In the genomic region with DNA sequence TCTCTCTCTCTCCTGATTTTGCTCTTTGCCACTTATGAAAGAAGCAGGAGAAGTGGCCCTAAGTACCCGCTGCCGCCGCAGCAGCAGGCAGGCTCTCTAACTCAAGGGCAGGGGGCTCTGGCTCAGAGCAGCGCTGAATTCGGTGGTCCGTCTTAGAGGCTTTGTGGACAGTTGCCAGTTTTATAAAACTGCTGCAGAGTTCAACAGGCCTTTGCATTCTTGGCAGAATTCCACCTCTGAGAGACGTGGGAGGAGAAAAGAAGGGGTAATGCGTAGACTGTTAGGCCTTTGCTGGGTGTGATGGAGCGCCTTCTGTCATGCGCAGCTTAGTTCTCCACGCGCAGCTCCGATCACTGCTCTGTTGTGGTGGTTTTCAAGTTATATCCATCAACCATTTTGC, we compare ENCODE assay signal across 8 mouse cellular contexts.
DNase-seq lines count a peak whose midpoint lies in the region; ATAC-seq and TF ChIP-seq lines count a peak whose summit lies in the region.

No protein-coding gene starts in this region.

- H3K27ac ChIP-seq in layer of hippocampus, adult 2 months: peak overlapping the region; percentile 56
- peak overlapping the region; percentile 55; the same call in 1 of the 2 replicates for H3K27ac ChIP-seq in heart, embryonic 11.5 days (ENCODE audit: low read depth, low read length)
- no peak overlapping the region for H3K27ac ChIP-seq in midbrain, postnatal 0 days (ENCODE audit: low read depth, low read length)

- no peaks in the 10 kb centered on the region for H3K36me3 ChIP-seq in heart, embryonic 11.5 days (ENCODE audit: control insufficient read depth, insufficient read depth, low read length)
- H3K36me3 ChIP-seq in midbrain, postnatal 0 days (ENCODE audit: insufficient read depth, low read length): no peaks in the 10 kb centered on the region

- WGBS in heart, embryonic 11.5 days (ENCODE audit: insufficient replicate concordance): 28% methylated on average over 13 of the region's 13 CpGs
- WGBS in midbrain, postnatal 0 days: 26% methylated on average over 13 of the region's 13 CpGs

- TF ChIP-seq CTCF in layer of hippocampus, adult 2 months (conservative IDR thresholded peaks at IDR 0.05): no peak
- TF ChIP-seq CTCF in midbrain, postnatal 0 days (IDR thresholded peaks at IDR 0.05): no peak

- H3K4me2 ChIP-seq in heart, embryonic 11.5 days: peak overlapping the region; percentile 52
- peak overlapping the region; percentile 36 for H3K4me2 ChIP-seq in midbrain, postnatal 0 days (ENCODE audit: low read depth, low read length, poor library complexity, severe bottlenecking)

- H3K4me3 ChIP-seq in layer of hippocampus, adult 2 months: peak overlapping the region; percentile 37
- H3K4me3 ChIP-seq in heart, embryonic 11.5 days (ENCODE audit: low read depth, low read length): no peak overlapping the region; the same call in 1 of the 2 replicates
- peak overlapping the region; percentile 18; the same call in 1 of the 2 replicates for H3K4me3 ChIP-seq in midbrain, postnatal 0 days (ENCODE audit: low read depth, low read length)

- ATAC-seq in heart, embryonic 11.5 days (replicated peaks; ENCODE audit: insufficient number of reproducible peaks, low FRiP score, low TSS enrichment): peak; percentile 65
- 0 out of 2 replicates have a peak, but pooled peaks have one; percentile 49 for ATAC-seq in midbrain, postnatal 0 days (ENCODE audit: low FRiP score)
- no peak for ATAC-seq in erythroblast, adult 5-6 weeks (replicated peaks; ENCODE audit: low FRiP score, poor library complexity, severe bottlenecking)

- peak; percentile 21 to 47 for DNase-seq in layer of hippocampus, adult 2 months (ENCODE audit: low spot score in 2 of 2)
- DNase-seq in layer of hippocampus, postnatal 25 days (ENCODE audit: extremely low spot score in 1 of 2, low spot score in 1 of 2): no peak
- DNase-seq in brain, embryonic 18.5 days (ENCODE audit: low read depth, low spot score): peak; percentile 39
- peak; percentile 29 for DNase-seq in layer of hippocampus, adult 9-11 months
- DNase-seq in midbrain, postnatal 0 days (ENCODE audit: low spot score): peak; percentile 84
- DNase-seq in urinary bladder, postnatal 10 days (ENCODE audit: low spot score): no peak

- no peak overlapping the region for H3K9ac ChIP-seq in heart, embryonic 11.5 days (ENCODE audit: low read depth, low read length)
- H3K9ac ChIP-seq in midbrain, postnatal 0 days (replicated peaks; ENCODE audit: low read length, poor library complexity, severe bottlenecking): no peak overlapping the region

- peaks cover 3% of the 10 kb centered on the region; the same call in 1 of the 2 replicates for H3K4me1 ChIP-seq in heart, embryonic 11.5 days (ENCODE audit: control insufficient read depth, insufficient read depth, low read length)
- H3K4me1 ChIP-seq in midbrain, postnatal 0 days (ENCODE audit: insufficient read depth, low read length): no peaks in the 10 kb centered on the region

- H3K9me3 ChIP-seq in heart, embryonic 11.5 days (replicated peaks; ENCODE audit: control insufficient read depth, low read length): no peaks in the 10 kb centered on the region
- no peaks in the 10 kb centered on the region for H3K9me3 ChIP-seq in midbrain, postnatal 0 days (ENCODE audit: low read length)

- no peaks in the 10 kb centered on the region for H3K27me3 ChIP-seq in heart, embryonic 11.5 days (ENCODE audit: control insufficient read depth, insufficient read depth, low read length)
- no peaks in the 10 kb centered on the region for H3K27me3 ChIP-seq in midbrain, postnatal 0 days (ENCODE audit: insufficient read depth, low read length)

Comparison
In these comparisons a context has a peak if more than half of its experiments do, and no peak if none do; other contexts are left out.
1. DNase-seq: peak in layer of hippocampus, adult 2 months (2 of 2), brain, embryonic 18.5 days (single experiment), layer of hippocampus, adult 9-11 months (single experiment) and midbrain, postnatal 0 days (single experiment); none in layer of hippocampus, postnatal 25 days (0 of 2) and urinary bladder, postnatal 10 days (single experiment).